Mouse (Mus musculus): ENCODE data around the gene Fam83d.

Gene Fam83d

DNA sequence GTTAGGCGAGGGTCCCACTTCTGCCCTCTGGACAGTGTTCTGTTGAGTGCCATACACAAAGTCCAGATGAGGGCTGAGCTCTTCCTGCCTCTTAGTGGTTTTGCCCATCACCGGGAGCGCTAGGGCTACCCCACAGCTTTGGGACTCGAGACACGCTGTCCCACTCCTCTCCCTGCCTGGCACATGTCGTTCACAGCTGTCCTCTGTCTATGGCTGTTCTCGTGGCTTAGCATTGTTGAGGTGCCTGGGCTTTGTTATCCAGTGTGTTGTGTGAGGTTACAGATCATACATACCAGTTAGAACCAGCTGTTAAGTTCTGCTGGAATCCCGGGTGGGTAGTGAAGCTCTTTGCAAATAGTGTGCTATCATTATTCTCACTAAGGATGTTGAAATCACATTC is 49.8 kb downstream of the Fam83d start:
- DNase-seq: no peak

DNA sequence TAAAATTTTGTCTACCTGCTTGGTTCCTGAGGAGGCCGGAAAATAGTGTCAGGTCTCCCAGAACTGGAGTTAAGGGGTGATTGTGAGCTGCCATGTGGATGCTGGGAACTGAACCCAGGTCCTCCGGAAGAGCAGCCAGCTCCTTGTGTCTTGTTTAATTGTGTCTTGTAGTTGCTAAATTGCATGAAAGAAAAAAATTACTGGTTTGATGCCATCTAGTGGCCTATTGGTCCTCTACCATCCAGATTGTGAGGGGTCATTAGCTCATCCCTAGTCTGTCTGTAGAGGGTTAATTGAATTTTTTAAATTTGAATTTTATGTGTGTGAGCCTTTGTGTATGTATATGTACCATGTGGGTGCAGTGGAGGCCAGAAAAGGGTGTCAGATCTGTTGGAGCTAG is 60.2 kb downstream of the Fam83d start:
- DNase-seq: no peak

- DNase-seq: no peak
Measured at GRCm38 (mm10) chr2:158829746-158830145, 61.9 kb downstream of the Fam83d start.

DNA sequence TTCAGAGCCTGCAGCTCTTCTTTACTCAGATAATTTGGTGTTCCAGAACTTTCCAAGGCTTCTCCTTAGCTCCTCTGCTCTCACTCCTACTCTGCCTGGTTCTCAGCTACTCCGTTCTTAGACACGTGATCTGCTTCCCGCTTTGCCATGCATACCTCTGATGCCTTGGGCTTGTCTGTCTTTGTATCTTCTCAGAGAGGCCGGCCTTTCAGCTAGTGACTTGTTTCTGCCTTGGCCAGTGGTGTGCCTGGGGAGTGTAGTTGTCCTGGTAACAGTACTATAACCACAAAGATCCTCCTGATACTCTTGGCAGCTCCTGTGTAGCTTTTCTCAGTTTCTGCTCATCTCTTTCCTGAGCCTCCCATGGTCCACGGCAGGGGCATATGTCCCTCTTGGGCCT is 65.3 kb downstream of the Fam83d start:
- no peak for DNase-seq

- no peak for DNase-seq
Measured at GRCm38 (mm10) chr2:158833645-158834044, 65.8 kb downstream of the Fam83d start.
